Mouse (Mus musculus) liver, postnatal 0 days (tissue): ENCODE results near the gene Sptbn4.

Experiments used
- CTCF ChIP-seq: sonication (generic); IDR thresholded peaks from 2 replicates; pipeline ENCODE4 v1.5.1; 2016; ENCODE audit warnings: antibody characterized with exemption, low read depth
- EP300 ChIP-seq: IDR thresholded peaks from 2 replicates; pipeline ENCODE4 v1.6.1; 2016; ENCODE audit warnings: antibody characterized with exemption, low read depth, mild to moderate bottlenecking

GRCm38 (mm10) chr7:27481627-27481969 lies 34.1 kb upstream of the Sptbn4 start:
- TF ChIP-seq CTCF: no peak
- TF ChIP-seq EP300: no peak
